Mouse (Mus musculus) retina, embryonic 14.5 days (tissue): Measurements from ENCODE around the gene Pak1.

Source experiments
- DNase-seq: peaks from one replicate; pipeline ENCODE4 v3.0.0-alpha.2; 2015; ENCODE audit warnings: low spot score

Gene Pak1

DNA sequence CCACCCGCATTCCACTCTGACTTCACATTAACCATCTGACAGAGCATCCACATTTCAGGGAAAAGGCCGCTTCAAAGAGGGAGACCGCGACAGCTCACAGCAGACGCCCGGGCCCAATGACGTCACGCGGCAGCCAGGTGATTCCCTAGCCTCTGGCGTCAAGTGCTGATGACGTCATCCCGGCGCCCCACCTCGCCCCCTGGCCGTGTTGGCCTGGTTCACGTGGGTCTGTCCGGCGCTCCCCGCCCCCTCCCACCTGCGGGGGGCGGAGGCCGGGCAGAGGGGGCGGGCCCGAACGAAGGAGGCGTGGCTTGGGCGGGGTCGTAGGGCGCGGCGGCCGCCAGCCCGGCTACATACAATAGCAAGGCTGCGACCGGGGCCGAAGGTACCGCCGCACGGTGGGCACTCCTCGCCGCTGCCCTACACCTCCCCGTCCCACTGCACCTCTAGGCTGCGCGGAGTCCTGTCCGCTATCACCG is at the start of gene Pak1:
Pak1 (plus strand) TSS at position 352 of the 479 bp plus-strand sequence.
- DNase-seq, result peak; percentile 91

DNA sequence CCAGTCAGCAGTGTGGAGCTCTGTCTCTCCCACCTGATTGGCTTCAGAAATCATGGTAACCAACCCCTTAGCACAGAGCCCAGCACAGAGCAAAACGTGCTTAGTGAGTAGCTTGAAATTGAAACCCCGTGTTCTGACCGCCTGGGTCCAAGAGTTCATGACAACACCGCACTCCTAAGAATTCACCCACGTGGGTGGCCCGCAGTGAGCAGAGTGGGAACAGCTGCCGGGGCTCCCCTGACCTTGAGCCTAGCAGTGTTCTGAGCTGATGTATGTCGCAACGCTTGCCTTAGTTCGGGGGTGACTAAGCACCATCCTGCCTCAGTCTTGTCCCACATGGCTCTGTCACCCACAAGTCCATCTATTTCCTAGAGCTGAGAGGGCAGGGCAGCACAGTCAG is 47.4 kb upstream of the Pak1 start:
- DNase-seq, result no peak

DNA sequence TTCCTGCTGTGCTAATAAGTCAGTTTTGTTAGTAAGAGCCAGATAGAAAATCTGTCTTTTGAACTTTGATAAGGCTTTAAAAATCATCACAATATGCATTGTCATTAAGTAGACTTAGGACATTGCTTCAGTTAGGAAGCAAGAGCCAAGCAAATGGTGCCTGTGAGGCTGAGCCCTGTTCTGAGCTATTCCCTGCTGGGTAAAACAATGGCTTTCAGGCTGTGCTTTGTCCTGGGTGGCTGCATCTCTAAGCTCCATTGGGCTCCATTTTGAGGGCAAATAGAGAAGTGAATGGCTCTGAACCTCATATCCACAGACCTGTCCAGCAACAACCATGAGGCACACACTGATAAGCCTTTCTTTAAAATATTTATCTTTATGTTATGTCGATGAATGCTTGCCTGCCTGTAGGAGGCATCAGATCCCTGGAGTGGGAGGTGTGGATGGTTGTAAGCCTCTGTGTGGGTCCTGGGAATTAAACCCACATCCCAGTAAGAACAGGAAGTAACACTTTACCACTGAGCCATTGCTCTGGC is 46.5 kb upstream of the Pak1 start:
- DNase-seq, result peak; percentile 24

DNA sequence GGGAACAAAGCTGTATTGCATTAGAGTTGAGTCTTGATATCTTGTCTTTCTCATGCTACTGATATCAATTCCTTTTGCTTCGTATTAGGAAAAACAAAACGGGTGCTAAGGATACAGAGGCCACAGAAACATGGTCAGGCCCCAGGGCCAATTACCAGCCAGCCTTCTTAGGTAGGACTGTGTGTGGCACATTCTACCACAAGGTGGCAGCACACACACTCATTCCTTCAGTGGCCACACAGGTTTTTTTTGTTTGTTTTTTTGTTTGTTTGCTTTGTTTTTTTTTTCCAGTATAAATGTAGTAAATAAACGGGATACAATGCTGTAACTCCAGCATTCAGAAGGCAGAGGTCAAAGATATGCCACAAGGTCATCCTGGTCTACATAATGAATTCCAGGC is 43.0 kb upstream of the Pak1 start:
- DNase-seq, result peak; percentile 90

DNA sequence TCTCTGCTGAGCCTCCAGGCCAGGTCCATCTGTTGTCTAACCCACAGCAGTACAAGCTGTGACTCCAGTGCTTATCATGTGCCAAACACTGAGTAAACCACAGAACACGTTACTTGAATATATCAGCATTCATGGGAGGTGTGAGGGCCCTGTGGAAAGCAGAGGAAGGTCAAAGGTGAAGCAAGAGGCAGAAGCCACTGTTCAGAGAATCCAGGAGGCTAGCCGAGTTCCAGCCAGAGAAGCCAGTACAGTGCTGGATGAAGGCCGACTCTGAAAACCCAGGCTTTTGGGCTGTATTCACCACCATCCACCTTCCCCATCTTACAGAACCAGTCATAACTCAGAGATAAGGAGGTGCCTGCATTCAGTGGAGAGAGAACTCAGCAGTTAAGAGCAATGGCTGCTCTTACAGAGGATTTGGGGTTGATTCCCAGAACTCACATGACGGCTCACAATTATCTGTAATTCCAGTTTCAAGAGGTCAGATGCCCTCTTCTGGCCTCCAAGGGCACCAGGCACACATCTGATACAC is 41.1 kb upstream of the Pak1 start:
- DNase-seq, result no peak

DNA sequence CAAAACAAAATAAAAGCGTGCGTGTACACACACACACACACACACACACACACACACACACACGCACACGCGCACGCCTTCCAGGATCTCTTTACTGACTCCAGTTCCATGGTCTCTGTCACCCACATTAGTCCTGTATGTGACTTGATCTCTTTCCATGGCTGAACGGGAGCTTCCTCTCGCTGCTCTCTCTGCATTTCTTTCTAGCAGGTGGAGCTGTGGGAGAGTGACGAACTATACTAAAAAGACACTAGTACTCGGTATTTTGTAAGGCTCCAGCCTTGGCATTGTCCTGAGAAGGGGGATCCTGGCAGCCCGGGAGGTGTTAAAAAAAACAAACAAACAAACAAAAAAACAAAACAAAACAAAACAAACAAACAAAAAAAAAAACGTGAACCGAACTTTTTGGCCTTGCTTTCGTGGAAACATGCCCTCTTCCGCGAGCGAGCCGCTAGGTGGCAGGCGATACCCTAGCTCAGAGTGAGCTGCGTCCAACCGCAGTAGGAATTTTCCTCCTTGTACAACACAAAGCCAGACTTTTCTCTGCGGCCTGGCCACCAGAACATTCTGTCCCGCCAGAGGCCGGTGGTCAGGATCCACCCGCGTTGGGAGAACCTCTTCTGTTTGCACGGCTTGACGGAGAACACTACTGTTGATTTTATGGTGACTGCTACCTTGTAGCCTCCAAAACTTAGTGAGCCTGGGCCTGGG is 40.4 kb upstream of the Pak1 start:
- DNase-seq, result peak; percentile 86

DNA sequence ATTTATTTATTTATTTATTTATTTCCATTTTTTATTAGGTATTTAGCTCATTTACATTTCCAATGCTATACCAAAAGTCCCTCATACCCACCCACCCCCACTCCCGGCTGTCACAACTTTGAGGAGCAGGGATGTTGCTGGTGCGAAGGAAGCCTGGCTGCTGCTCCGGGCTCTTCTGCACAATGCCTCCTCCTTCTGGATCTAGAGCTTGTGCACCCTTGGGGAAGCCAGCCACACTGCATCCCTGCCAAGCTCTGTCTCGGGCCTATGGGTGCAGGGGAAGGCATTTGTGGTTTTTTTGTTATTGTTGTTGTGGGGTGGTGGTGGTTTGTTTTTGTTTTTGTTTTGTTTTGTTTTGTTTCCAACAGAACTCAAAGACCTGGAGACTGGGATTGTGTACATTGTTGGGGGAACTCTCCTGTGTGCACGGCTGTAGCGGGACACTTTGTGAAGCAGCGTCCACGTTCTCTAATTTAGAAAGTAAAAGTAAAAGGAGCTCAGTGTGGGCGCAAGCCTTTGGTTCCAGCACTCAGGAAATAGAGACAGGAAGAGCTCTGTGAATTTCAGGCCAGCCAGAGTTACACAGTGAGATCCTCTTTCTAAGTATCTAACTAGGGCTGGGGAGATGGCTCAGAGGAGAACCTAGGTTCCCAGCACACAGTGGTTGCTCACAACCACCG is 39.7 kb upstream of the Pak1 start:
- no peak for DNase-seq

DNA sequence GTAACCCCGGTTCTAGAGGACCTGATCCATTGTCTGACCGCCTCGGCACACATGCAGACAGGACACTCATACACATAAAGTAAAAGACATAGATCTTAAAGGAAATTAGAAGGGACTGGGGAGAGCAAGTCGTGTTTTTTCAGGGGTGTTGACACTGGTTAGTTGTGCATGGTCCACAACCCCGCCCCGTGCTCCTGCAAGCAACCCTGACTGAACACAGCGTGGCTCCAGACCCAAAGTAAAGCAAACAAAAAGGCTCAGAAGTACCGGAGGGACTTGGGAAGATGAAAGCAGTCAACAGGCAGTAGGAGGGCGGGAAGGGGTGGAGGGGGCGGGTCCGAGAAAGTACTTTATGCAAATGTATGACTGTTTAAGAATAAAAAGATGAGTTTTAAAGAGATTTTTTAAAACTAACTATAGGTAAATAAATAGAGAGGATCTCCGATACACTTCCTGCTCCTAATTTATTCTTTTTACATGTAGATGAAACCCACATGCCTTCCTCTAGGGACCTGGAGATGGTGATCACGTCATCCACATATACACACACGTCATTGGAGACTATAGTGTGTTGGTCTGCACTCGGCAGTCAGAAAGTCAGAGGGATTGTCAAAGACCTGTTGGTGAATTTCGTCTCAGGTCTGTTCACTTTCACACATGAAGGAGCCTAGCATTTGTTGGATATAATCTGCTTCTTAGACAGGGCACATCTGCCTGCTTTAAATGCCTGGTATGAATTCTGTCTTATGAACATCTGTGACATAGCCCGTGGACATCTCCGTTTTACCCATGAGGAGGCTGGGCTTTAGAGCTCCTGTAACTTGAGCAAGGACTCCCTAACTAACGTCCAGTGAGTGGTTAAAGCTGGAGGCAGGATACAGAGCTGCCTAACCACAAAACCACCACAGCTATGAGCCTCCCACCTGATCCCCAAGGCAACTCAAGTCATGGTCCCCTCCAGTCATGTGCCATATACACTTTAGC is 38.8 kb upstream of the Pak1 start:
- DNase-seq, result no peak

DNA sequence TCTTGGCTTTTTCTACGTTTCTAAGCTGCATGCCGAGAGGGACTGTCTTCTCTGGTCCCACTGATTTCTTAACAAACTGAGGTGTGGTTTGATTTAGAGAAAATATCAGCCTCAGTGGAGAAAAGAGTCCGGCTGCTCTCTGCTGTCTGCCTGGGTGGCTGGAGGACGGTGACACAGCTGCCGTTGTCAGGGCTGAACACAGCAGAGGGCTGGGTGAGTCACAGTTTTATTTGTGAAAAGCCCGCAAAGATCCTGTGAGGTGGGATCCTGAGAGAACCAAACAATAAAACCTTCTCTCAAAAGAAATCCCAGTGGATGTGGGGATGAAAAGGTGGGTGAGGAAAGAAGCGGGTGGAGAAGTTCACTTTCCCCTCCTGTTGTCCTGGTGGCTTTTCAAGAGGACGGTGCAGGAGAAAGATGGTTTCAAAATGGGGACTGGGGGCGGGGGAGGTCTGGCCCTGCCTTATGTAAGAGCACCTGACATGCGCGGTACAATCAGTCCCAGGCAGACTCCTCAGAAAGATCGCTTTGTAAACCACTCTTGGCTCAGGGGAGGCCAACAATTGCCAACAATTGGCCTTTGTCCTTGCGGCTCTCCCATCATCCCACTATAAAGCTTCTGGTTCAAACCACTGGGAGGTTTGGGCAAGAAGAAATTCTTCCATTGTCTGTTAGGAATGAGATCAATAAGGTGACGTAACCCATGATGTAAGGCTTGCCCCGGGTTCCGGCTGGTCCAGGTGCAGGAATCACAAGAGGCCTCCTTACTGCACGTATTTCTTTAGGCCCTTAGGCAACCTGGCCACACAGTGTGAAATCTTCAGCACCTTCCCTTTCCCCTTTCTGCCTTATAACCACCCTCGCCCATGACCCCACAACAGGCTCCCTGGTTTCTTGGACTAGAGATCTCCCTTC is 31.1 kb upstream of the Pak1 start:
- DNase-seq, result peak; percentile 38

DNA sequence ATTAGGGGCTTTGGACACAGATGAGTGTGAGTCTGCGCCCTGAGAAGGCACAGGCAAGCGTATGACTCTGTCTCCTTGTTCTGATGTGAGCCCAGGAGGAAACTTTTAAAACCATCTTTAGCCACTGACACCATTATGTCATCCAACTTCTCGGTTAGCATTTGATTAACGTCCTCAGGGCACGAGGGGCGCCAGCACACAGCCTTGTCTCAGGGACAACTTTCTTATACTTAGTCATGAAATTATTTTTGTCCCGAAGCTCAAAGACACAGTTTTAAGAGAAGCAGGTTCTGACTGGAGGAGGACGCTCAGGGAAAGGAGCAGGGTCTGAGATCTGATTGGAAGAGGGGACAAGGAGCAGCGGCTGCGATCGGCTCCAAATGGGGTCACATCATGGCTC is 23.8 kb upstream of the Pak1 start:
- no peak for DNase-seq

DNA sequence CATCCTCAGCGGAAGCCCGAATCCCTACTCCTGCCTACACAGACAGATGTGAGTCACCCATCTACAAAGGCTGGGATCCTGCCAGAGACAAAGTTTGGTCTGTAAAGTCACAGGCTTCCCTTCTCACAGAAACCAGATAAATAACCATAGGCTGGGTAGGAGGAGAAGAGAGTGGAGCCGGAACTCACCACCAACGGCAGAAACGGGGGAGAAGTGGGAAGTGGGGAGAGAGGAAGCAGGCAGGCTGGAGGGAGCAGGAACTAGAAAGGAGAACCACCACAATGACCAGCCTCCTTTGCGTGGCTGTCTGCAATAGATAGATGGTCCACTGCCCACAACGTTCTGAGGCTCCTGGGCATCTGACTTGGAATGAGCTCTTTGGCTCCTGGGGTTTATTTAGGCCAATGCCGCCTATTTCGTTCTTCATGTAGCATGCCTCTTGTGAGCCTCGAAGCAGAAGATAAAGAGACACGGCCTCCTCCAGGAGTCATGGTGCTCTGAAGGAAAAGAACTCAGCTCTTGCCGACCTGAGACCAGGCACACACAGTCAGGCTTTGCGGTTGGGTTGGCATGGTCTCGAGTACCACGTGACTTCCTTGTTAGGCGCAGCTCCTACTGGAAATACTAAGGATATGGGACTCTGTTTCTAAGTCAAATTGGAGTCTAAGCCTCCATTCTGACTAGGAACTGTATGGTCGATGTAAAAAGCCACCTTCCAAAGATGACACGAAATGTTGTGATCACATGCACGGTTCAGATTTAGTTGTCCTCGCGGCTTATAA is 23.0 kb upstream of the Pak1 start:
- DNase-seq, result no peak

DNA sequence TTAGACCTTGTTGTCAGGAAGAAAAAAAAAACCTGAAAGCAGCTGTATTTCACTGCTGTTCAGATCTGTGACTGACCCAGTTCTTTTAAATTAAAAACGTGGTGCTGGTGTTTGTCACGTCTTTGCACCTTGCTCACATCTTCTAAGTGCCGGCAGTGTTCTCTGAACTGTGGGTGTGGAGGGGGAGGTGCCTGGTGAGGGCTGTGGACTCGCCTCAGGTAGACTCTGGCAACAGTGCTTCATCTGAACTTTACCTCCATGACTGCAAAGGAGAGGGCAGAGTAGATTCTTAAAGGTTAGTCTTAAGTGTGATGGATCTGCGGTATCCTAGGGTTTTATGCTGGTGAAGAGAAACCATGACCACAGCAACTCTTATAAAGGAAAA is 22.4 kb upstream of the Pak1 start:
- no peak for DNase-seq

DNA sequence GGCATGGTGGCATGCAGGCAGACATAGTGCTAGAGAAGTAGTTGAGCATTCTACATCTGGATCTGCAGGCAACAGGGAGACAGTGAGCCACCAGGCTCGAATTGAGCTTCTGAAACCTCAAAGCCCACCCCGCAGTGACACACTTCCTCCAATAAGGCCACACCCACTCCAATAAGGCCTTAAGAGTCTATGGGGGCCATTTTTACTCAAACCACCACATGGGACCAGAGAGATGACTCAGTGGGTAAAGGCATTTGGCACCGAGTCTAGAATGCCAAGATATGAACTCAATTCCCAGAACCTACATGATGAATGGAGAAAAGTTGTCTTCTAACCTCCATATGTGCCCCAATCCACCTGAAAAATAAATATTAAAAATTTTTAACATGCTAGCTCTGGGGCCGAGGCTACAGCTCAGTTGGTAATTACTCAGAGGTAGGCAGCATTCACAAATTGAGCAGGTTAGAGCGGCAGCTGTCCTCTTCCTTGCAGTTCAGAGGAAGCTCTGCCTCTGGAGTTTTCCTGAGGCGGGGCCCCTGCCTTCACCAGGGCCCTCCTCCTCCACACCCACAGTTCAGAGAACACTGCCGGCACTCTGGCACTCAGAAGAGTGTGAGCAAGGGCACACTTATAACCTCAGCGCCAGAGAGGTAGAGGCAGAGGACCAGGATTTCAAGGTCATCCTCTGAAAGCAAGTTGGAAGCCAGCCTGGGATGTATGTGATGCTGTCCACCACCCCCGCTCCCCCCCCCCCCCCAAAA is 21.8 kb upstream of the Pak1 start:
- no peak for DNase-seq

DNA sequence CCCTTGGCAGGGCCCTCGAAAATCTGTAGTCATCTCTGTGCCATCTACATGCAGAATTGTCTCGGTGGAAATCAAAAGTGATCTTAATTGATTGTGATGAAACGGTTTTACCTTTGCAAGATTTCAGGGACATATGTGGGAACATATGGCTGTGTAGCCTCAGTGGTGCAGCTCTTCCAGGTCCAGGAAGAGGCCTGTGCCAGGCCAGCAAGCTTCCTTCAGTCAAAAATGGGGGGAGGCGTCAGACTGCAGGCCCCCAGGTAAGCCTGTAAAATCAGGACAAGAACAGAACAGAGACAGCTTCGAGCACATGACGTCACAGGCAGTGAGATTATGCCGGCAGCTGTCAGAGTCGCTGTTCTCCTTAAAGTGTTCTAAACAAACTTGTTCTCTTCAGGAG is 20.5 kb upstream of the Pak1 start:
- DNase-seq, result no peak

DNA sequence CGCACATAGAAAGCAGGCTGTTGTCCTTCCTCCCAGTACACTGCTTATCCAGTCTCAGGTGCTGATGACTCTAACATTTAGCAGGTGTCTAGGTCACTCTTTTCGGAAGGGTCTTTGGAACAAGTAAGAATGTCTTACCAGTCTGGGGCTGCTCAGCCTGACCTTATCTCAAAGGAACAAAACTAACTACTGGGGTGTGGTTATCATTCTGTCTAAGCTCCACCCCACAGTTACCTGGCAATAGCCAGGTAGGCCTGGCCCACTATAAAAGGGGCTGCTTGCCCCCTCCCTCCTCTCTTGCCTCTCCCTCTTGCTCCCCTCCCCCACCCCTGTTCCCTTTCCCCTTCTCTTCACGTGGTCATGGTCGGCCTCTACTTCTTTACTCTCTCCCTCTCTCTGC is 19.3 kb upstream of the Pak1 start:
- no peak for DNase-seq

DNA sequence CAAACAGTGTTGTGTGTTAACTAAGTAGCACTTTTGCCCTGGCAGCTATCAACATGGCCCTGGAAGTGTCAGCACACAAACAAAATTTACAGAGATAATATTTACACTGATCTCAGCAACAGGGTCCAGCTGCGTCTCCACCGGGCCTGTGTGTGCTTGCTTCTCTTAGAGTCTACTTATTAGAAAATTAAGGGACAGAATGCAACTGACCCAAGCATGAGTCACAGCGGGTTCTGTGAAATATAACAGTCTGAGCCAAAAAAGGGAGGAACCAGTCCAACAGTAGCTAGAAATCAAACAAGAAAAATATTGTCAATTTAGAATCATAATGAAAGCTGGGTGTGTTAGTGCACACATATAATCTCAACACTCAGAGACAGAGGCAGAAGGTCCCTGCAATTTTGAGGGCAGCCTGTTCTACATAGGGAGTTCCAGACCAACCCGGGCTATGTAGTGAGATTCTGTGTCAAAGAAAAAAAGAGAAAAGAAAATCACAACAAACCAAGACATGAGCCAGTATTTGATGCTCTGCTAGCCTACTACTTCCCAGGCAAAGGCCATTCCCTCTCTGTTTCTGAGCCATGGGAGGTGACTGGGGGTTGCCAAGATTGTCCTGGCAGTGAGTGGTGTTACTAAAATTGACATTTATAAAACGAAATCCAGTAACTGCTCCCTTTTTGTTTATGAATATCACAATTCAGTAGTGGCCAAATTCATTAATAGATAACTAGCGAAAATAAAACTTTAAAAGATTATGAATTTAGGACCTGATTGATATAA is 17.3 kb upstream of the Pak1 start:
- DNase-seq, result no peak

DNA sequence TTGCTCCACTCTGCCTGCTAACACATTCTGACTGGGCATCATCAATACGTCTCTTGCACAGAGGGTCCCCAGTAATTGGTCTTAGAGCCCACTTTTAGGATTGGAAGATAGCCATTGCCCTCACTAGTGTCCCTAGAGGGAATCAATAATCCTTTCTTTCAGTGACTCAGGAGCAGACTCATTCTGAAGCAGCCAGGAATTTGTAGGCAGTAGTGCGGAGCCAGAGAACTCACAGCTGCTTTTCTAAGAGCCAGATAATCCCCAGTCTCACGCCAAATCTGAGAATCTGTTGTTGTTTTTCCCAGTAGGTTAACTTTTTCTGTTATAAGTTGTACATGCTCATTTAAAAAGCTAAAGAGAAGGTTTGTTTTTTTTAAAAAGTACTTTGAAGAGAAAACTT is 13.0 kb upstream of the Pak1 start:
- no peak for DNase-seq

DNA sequence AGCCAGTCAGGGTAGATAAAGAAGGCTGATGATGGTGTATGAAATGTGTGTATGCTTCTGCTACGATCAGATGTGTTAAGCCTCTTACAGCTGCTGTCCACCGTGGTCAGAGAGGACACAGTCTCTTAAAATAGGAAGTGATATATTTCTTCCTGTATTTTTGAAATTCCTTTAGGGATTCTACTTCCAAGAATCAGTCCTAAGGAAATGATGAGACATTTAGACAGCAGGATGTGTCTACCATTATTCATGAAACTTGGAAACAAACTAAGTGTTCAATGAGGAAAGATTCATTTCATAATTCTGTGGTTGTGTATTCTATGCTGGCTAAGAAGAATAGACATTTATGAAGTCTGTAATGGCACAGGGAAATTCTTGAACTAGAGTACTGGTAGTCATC is 12.4 kb upstream of the Pak1 start:
- DNase-seq, result no peak

DNA sequence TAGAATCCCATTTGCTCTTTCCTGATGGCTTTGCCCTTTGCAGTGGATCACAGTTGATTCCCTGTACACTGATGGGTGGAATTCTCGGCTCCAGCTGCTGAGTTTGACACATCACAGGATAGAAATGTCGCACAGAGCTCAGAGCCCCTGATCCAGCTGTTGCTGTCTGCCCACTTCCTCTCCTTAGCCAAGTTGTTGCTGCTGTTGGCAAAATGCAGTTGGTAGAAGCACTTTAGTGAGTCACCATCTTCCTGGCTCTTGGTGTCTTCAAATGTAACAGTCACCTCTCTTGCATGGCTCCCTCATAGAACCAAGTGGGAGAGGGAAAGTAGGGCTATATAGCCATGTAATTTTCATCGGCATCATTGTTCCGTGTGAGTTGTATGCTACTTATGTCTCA is 11.2 kb upstream of the Pak1 start:
- DNase-seq, result no peak
